Mouse (Mus musculus): ENCODE measurements around the gene Afg1l.

GRCm38 (mm10) chr10:42312557-42312956 is 165.8 kb downstream of the Afg1l start:
- no peak for TF ChIP-seq POLR2A (IDR thresholded peaks at IDR 0.05; ENCODE audit: borderline replicate concordance, control insufficient read depth, low read depth, low read length)
- no peak for TF ChIP-seq CTCF (IDR thresholded peaks at IDR 0.05; ENCODE audit: control insufficient read depth, insufficient read depth, low read length)
